Mouse (Mus musculus) frontal cortex, adult 2 months (tissue): Measurements from ENCODE around the gene Fam227a. TPM values are rescaled to one million over a fixed set of nuclear protein-coding genes. Genes with fewer than 3 reads are reported as not detected.

ENCODE experiments used
- DNase-seq, 2 experiments: peaks; one replicate each; pipeline ENCODE4 v3.0.0; 2022; ENCODE audit warnings: low spot score in 1 of 2; ENCODE audit errors: extremely low spot score in 1 of 2
- polyA plus RNA-seq: library from polyadenylated mRNA; depleted of rRNA; stranded (reverse); fragments of >200 nt; gene quantifications from 2 replicates; pipeline ENCODE4 v1.2.3, GENCODE M21; 2012; rRNA removed

Fam227a gene
- polyA plus RNA-seq = 15.8 and 19.0 TPM in 2 replicates

DNA sequence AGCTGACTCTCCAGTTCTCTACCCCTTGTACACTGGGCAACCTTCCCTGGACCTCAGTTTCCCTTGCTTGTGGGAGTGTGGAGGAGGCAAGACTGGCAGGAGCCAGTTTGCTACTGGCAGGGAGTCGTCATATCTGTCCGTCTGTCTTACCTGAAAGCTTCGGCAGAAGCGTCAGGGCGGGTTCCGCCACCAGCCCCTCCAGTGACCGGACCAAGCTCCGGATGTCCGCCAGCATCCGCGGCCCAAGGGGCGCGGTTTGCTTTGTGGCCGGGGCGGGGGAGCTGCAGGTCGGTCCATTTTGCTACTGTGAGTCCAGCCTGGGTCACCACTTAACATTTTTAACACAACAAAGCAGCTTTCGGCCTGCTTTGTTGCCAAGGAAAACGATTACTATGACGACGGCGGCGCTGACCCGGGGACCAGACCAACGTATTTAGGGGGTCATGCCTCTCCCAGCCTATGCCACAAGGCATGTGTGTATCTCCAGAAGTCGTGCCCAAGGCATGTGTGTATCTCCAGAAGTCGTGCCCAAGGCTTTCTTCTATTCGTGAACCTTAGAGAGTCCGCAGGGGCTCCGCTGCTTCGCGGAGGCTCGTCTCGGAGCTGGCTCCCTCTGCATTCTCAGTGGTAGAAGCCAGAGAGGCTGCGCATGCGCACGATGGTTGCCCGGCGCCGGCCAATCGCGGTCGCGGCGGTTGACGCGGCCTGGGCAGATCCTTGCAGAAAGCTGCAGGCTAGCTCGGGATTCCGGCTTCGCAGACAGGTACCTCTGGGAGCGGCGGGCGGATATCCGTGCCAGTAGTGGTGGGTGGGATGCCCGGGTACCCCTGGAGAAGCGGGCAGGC lies at the start of gene Fam227a, which contains the start of gene Cby1:
TSS of gene Fam227a (minus strand) at position 426 of the 845 bp plus-strand sequence.
TSS of gene Cby1 (plus strand) at position 669 of the 845 bp plus-strand sequence.
- DNase-seq = peak; percentile 84 to 96

- no peak for DNase-seq
Measured at GRCm38 (mm10) chr15:79708229-79708822, 49.6 kb upstream of the Fam227a start.

DNA sequence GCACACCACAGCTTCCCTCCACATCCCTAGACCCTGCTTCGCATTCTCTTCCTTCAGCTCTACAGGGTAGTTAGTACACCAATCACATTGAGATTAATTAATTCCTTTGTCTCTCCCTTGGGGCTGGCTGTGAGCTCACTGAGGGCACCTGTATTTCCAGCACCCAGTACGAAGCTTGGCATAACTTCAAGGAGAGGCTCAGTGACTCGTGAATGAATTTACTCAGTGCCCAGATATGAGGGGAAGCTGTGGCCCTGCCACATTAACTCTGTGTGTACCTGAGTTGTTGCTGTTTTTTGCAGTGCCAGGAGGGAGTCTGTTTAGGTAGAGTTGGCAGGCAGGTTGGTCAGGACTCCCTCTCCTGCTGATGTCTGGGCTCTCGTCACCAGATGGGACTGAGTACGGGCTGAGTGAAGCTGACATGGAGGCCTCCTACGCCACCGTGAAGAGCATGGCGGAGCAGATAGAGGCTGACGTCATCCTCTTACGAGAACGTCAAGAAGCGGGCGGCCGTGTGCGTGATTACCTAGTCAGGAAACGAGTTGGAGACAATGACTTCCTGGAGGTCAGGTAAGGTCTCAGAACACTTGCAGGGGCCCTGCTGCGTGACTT lies 48.0 kb upstream of the Fam227a start:
- DNase-seq = no peak

- DNase-seq = no peak
Measured at GRCm38 (mm10) chr15:79697558-79698187, 38.9 kb upstream of the Fam227a start.

- no peak for DNase-seq
Measured at GRCm38 (mm10) chr15:79697011-79697410, 38.3 kb upstream of the Fam227a start.

GRCm38 (mm10) chr15:79696508-79696907 lies 37.8 kb upstream of the Fam227a start:
- no peak for DNase-seq

DNA sequence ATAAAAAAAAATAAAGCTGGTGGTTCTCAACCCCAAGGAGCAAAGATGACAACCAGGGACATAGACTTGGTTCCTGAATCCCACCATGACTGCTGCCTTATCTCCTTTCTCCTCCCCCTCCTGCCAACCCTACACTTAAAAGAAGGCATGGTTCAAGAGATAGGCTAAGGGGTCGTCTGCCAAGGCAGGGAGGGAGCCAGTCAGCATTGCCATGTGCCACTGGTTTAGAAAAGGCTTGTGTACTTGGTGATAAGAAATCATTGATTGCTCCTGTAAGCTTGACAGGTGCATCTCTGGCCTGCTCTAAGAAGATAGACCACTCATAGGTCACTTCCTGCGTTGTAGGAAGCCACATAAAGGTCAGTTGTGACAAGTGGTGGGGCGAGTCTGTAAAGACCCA lies 36.8 kb upstream of the Fam227a start:
- no peak for DNase-seq

GRCm38 (mm10) chr15:79694512-79694911 lies 35.8 kb upstream of the Fam227a start:
- DNase-seq = no peak

- no peak for DNase-seq
Measured at GRCm38 (mm10) chr15:79693740-79694139, 35.0 kb upstream of the Fam227a start.

- no peak for DNase-seq
Measured at GRCm38 (mm10) chr15:79692334-79692733, 33.6 kb upstream of the Fam227a start.

GRCm38 (mm10) chr15:79691023-79691508 lies 32.3 kb upstream of the Fam227a start:
- no peak for DNase-seq

GRCm38 (mm10) chr15:79690426-79691022 lies 31.8 kb upstream of the Fam227a start, which contains the start of gene Gtpbp1:
Gtpbp1 (plus strand) TSS chr15:79690845.
- DNase-seq = peak; percentile 99 to 100

DNA sequence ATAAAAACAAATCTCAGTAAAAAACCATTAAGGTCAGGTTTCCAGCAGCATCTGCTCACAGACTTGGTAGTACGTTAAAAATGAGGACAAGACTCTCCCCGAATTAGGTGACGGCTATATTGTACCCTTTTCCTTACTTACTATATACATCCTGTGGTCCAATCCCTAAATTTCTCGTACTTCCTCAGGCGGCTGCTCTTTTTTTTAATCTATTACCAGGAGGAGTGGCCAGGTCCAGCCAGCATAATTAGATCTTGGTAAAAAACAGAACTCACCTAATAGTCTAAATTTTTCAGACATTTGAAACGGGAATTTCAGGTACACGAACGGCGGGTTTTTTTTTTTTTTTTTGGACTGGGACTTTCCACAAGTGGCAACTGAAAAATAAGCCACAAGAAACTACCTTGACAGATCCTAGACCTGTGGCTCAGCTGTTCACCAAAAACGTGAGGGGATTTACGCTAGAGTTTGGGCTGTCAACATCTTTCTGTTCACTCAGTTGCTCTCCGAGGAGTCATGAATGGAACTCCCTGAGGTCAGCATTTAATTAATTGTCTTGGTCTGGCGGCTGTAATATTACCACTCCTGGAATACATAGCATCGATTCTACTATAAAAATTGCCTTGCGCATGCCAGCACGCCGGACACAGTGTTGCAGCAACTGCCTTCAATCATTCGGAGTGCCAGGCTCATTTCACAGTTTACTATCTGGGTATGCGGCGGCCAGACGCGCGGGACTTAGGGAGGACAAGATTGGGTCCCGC lies 31.1 kb upstream of the Fam227a start:
- DNase-seq = no peak

DNA sequence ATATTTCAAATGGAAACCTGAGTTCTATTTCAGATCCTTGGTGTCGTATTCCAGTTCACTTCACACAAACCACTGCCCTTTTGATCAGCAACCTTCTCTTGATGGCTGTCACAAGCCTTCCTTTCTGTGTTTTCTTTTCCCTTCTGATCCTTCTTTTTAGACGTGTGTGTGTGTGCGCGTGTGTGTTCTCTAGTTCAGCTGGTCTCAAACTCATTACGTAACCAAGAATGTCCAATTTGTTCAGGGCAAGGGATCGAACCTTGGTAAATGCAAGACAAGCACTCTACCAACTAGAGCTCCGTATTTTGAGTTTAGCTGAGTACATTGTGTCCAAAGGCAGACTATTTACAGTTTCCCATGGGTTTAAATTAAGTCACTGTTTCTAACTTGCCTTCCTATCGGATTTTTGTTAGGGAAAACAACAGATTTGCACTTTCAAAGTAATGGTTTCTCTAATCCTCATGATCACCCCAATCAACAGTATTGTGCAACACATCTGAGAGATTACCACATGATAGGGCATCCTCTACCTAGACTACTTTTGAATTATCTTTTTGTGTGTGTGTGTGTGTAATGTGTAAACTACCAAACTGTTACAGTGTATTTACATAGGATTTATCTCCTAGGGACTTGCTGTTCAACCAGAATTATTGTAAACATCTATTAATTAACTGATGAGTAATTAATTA lies 29.7 kb upstream of the Fam227a start:
- DNase-seq = no peak

DNA sequence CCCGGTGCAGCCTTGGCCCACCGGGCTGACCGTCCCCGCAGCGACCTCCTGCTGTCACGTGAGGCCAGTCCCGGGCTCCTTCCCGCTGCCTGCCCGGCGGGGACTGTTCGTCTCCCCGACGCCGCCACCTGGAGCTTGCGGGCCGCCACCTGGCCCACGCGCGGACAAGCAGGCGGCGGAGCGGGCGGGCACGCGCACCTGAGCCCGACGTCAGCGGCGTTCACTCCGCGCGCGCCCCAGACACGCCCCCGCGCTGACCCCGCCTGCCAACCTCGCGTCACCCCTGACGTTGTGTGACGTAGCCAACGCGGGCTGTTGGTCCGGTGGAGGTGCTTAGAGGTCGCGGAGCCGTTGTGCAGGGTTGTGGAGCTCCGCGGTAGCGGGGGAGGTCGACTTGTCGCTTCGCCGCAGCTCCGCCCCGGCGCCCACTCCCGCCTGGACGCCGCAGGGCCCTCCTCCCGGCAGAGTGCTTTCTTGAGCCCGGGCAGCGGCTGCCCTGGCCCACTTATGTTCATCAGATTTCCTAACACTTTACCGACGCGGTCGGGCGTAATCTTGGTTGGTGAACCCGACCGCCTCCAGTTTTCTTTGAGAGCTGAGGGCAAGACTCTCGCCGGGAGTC lies 29.0 kb upstream of the Fam227a start, which contains the start of gene Josd1:
TSS of gene Josd1 (minus strand) at position 274 of the 622 bp plus-strand sequence.
- peak; percentile 85 to 97 for DNase-seq

DNA sequence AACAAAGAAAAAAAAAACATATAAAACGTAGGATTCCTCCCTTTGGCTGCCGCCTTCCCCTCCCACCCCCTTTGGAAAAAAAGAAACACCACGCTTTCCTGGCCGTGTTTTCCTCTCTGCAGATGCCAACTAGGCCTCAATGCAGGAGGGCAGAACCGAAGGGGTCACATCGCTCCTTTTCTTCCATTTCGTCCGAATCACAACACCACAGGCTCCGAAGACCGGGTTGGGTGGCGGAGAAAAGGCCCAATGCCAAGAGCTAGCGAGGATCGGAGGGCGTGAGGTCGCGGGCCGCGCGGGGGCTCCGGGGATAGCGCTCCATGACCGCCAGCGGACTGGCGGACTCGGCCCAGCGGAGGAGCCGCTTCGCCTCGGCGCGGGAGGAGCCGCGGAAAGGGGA lies 28.4 kb upstream of the Fam227a start:
- DNase-seq = no peak

DNA sequence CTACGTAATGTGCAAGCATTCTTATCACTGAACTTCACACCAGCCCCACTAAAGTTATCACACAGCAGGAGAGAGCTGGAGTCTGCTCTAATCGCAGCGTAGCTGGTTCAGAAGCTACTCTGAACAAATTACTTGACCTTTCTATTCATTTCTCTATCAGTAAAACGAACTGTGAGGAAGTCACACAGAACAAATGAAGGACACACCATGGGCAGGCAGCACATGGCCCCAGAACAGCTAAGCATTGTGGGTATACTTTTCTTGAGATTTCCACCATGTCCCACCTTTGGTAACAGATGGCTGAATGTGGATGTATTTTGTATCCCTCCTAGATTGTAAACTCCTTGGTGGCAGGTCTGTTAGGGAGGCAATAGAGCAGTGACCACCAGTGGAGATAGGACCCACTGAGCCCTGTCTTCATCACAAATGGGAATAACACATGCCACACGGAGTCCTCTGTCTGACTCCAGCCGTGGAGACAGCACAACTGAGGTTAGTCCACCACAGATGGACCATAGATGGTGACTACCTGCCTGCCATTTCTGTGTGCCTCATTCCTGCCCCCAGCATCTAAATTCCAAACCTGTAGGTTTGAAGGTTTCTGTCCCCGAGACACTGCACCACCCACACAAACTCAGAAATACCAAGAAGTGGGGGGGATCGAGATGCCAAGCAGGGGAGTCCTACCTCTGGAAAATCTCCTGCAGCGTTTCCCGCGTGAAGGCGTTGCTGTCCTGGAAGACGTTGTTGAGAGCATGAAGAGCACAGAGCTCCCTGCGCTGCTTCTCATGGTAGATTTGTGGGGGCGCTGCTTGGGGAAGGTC lies 27.5 kb upstream of the Fam227a start:
- DNase-seq = no peak
